Mouse (Mus musculus) limb, embryonic 14.5 days (tissue): ENCODE results near the gene Med4. TPM values are rescaled to one million over a fixed set of nuclear protein-coding genes. Genes with fewer than 3 reads are reported as not detected.

Experiments used
- ATAC-seq: fragments of 200-750 bp; cut with Nextera tagmentation; 2 replicates; pipeline ENCODE4 v1.8.0; 2017; ENCODE audit warnings: low read depth, moderate number of reproducible peaks, moderate TSS enrichment; ENCODE audit not compliant: low FRiP score
- DNase-seq: peaks from one replicate; pipeline ENCODE4 v3.0.0-alpha.2; 2015; ENCODE audit warnings: low spot score
- H3K27ac ChIP-seq: fragments of 300-500 bp; sonication (generic); replicated peaks from 2 replicates; pipeline ENCODE4 v1.5.1; 2014; ENCODE audit warnings: low read depth, mild to moderate bottlenecking, low read length, moderate library complexity, mixed read lengths
- H3K27me3 ChIP-seq: fragments of 300-500 bp; sonication (generic); 2 replicates; pipeline ENCODE4 v1.6.1; 2014; ENCODE audit warnings: low read length, mixed read lengths; ENCODE audit not compliant: control insufficient read depth, insufficient read depth
- H3K36me3 ChIP-seq: fragments of 300-500 bp; sonication (generic); 2 replicates; pipeline ENCODE4 v1.6.1; 2014; ENCODE audit warnings: mild to moderate bottlenecking, low read length, moderate library complexity, mixed read lengths; ENCODE audit not compliant: control insufficient read depth, insufficient read depth
- H3K4me1 ChIP-seq: fragments of 300-500 bp; sonication (generic); 2 replicates; pipeline ENCODE4 v1.6.1; 2014; ENCODE audit warnings: antibody characterized with exemption, low read length, mixed read lengths; ENCODE audit not compliant: control insufficient read depth, insufficient read depth
- H3K4me2 ChIP-seq: fragments of 300-500 bp; sonication (generic); replicated peaks from 2 replicates; pipeline ENCODE4 v1.6.1; 2014; ENCODE audit warnings: low read depth, mild to moderate bottlenecking, low read length, moderate library complexity; ENCODE audit not compliant: severe bottlenecking
- H3K4me3 ChIP-seq: fragments of 300-500 bp; sonication (generic); replicated peaks from 2 replicates; pipeline ENCODE4 v1.5.1; 2014; ENCODE audit warnings: low read length
- H3K9ac ChIP-seq: fragments of 300-500 bp; sonication (generic); 2 replicates; pipeline ENCODE4 v1.6.1; 2014; ENCODE audit warnings: mild to moderate bottlenecking, low read depth, low read length, moderate library complexity; ENCODE audit not compliant: severe bottlenecking
- H3K9me3 ChIP-seq: fragments of 300-500 bp; sonication (generic); 2 replicates; pipeline ENCODE4 v1.6.1; 2016; ENCODE audit warnings: low read length; ENCODE audit not compliant: control insufficient read depth
- POLR2A ChIP-seq: fragments of 200-500 bp; IDR thresholded peaks from 2 replicates; pipeline ENCODE4 v1.8.0; 2012; ENCODE audit warnings: inconsistent platforms, mild to moderate bottlenecking, moderate library complexity, borderline replicate concordance; ENCODE audit not compliant: insufficient read depth, insufficient read length; ENCODE audit errors: extremely low read depth
- WGBS: fragments of 180-500 bp; shearing (Covaris S2); extraction: QIAGEN DNeasy Blood & Tissue Kit; methylation state at CpG from one replicate; pipeline ENCODE4 v1.1.7; 2014; 5-methylcytosine and 5-hydroxymethylcytosine counted together
- polyA plus RNA-seq, 2 experiments: library from polyadenylated mRNA; depleted of rRNA in 1 of 2; stranded (reverse) in 1 of 2; unstranded in 1 of 2; fragments of >200 nt; fragmentation: Nextera tagmentation in 1 of 2; extraction: Ambion mirVana in 1 of 2; gene quantifications; 2 replicates each; pipeline versions ENCODE4 v1.2.1 to v1.2.3; 2012 to 2014

The Med4 gene
- polyA plus RNA-seq, 2 experiments, result 59.0 to 78.8 TPM

- H3K27ac ChIP-seq, result no peak overlapping the region
- H3K4me3 ChIP-seq, result no peak overlapping the region
- TF ChIP-seq POLR2A, result no peak
- H3K36me3 ChIP-seq, result no peaks in the 10 kb centered on the region
- no peak for ATAC-seq
- no peaks in the 10 kb centered on the region for H3K27me3 ChIP-seq
- no peaks in the 10 kb centered on the region for H3K9me3 ChIP-seq
- 71% methylated on average over 6 of the region's 6 CpGs for WGBS
- no peak overlapping the region for H3K4me2 ChIP-seq
- H3K4me1 ChIP-seq, result no peaks in the 10 kb centered on the region
- no peak for DNase-seq
- H3K9ac ChIP-seq, result no peak overlapping the region
Observed at GRCm38 (mm10) chr14:73533755-73534465, 24.1 kb downstream of the Med4 start.

DNA sequence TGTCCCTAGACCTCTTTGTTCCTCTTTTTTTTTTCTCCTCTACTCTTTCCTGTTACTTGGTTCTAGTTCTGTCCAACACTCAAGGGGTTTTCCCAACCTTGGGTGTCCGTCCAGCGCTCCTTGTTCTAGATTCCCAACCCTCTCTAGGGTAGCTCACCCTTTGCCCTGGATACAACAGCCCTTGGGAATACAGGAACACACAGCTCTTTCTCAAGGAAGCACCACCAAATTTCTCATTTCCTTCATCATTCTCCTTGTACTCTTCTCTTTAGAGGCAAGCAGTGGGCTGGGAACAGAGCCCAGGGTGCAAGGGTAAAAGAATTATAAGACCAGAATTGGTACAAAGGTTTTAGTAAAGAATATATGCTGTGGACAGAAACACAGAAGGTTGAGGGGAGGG, 25.8 kb downstream of the Med4 start:
- no peak overlapping the region for H3K4me2 ChIP-seq
- 88% methylated on average over 2 of the region's 2 CpGs for WGBS
- H3K4me1 ChIP-seq, result no peaks in the 10 kb centered on the region
- DNase-seq, result no peak
- no peaks in the 10 kb centered on the region for H3K27me3 ChIP-seq
- no peaks in the 10 kb centered on the region for H3K9me3 ChIP-seq
- ATAC-seq, result no peak
- no peak for TF ChIP-seq POLR2A
- H3K9ac ChIP-seq, result no peak overlapping the region
- no peak overlapping the region for H3K4me3 ChIP-seq
- H3K27ac ChIP-seq, result no peak overlapping the region
- no peaks in the 10 kb centered on the region for H3K36me3 ChIP-seq

DNA sequence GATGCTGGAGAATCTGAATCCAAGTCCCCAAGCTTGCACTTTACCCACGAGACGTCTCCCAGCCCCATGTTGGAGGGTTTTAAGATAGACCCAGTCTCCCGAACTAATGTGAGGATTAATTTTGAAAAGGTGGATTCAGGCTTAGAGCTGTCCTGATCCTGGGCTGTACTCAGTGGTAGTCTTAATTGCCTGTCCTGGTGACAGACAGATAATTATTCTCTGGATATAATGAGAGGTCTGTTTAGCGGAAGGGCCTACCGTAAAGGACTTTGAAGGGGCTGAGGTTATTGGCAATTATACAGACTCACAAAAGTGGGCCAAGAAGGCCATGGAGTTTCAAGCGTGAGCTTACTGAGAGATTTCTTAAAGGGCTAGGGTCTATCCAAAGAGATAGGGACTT, 34.0 kb downstream of the Med4 start:
- Histone ChIP-seq H3K4me2 (no peak overlapping the region), H3K27ac (no peak overlapping the region), H3K36me3 (no peaks in the 10 kb centered on the region), H3K9me3 (no peaks in the 10 kb centered on the region), H3K4me1 (no peaks in the 10 kb centered on the region), H3K4me3 (no peak overlapping the region), H3K9ac (no peak overlapping the region), H3K27me3 (no peaks in the 10 kb centered on the region)
- no peak for ATAC-seq
- TF ChIP-seq POLR2A, result no peak
- 33% methylated on average over 6 of the region's 6 CpGs for WGBS
- no peak for DNase-seq

GRCm38 (mm10) chr14:73547034-73547433, 37.2 kb downstream of the Med4 start:
- H3K4me3 ChIP-seq, result no peak overlapping the region
- no peak for TF ChIP-seq POLR2A
- H3K27me3 ChIP-seq, result no peaks in the 10 kb centered on the region
- H3K27ac ChIP-seq, result no peak overlapping the region
- H3K4me1 ChIP-seq, result peaks cover under 1% of the 10 kb centered on the region; the same call in 1 of the 2 replicates
- H3K36me3 ChIP-seq, result no peaks in the 10 kb centered on the region
- no peak overlapping the region for H3K4me2 ChIP-seq
- H3K9me3 ChIP-seq, result no peaks in the 10 kb centered on the region
- 57% methylated on average over 4 of the region's 4 CpGs for WGBS
- no peak for DNase-seq
- no peak overlapping the region for H3K9ac ChIP-seq
- no peak for ATAC-seq

- WGBS, result 82% methylated on average over 3 of the region's 3 CpGs
- Histone ChIP-seq H3K9me3 (no peaks in the 10 kb centered on the region), H3K27me3 (no peaks in the 10 kb centered on the region), H3K4me1 (peaks cover 5% of the 10 kb centered on the region; the same call in 1 of the 2 replicates), H3K36me3 (no peaks in the 10 kb centered on the region), H3K4me2 (no peak within 1 kb of the TSS), H3K4me3 (no peak within 1 kb of the TSS), H3K27ac (no peak within 1 kb of the TSS), H3K9ac (no peak within 1 kb of the TSS)
- ATAC-seq (no peak), DNase-seq (no peak)
- TF ChIP-seq POLR2A, result no peak
Observed at GRCm38 (mm10) chr14:73548051-73548450, 38.2 kb downstream of the Med4 start, which contains the start of gene Nudt15. Nudt15 (minus strand) TSS chr14:73548242.
